Mouse (Mus musculus): ENCODE measurements around the gene Cdh13. TPM values are rescaled to one million over a fixed set of nuclear protein-coding genes. Genes with fewer than 3 reads are reported as not detected.
A peak's percentile ranks its signal among the peaks of the same experiment; 100 is the strongest.

Cdh13 gene
- total RNA-seq, 1 experiment from 2014 or later: 19.8 TPM

DNA sequence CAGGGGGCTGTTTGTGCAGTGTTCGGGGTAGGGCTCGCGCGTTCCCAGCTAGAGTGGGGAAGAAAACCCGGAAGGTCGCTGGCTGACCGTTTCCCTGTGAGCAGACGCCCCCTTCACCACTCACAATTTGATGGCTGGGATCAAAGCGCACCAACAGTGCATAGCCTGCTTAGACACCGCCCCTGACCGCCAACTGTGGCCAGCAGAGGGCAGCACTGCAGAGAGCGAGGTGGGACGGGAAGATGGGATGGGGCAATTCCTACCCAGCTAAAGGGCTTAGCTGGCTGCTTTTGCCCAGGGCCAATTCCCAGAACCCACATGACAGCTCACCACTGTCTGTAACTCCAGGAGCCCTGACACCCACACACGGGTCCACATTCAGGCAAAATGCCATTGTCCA is 1075.3 kb downstream of the Cdh13 start:
- peak; percentile 89 for DNase-seq

DNA sequence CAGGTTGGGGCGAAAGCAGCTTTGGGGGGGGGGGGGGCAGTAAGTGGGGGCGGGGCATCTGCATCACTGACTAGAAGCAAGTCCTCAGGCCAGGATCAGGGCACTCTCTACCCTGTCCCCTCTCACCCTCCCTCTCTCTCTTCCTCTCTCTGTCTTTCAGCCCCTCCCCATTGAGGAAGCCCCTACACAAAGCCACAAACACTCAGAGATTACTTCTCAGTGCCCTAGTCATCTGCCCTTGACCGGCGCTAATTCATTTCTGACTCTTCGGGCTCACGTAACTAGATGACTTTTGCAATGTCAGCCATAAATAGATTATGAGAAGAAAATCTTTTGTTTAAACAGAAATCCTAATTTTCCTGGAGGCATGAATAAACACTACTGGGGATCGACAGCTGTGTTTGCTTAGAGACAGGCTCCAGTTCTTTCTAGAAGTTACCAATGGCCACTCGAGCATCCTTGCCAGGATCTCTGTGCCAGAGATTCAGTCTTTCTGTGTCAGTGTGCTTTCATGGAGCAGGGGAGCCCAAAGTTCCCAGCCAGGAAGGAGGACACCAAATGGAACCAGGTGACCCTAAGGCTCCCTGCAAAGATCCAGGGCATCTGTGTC is 1077.3 kb downstream of the Cdh13 start:
- DNase-seq: peak; percentile 26
